Mouse (Mus musculus): ENCODE measurements around the gene Ppp1r3d. TPM values are rescaled to one million over a fixed set of nuclear protein-coding genes. Genes with fewer than 3 reads are reported as not detected.

Gene Ppp1r3d
- polyA plus RNA-seq, 1 experiment = 6.3 TPM

DNA sequence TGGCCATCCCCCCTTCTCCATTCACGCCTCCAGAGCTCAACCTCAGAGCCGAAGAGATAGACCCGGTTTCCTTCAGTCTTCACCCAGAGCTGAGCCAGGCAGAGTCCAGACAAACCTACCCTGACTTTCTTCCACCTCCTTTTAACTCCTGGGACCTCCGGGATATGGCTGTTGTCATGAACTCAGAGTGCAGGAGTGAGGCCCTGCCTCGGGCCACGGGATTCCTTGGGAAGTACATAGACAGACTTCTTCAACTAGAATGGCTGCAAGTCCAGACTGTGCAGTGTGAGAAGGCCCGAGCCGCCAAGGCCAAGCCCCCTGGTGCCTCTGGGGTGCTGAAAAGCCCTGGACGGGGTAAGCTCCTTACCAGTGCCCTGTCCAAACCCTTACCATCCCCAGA, 6.3 kb upstream of the Ppp1r3d start:
- H3K4me1 ChIP-seq (ENCODE audit: control insufficient read depth, insufficient read depth, low read length) = peaks cover 1% of the 10 kb centered on the region; the same call in 1 of the 2 replicates
- H3K27ac ChIP-seq (ENCODE audit: insufficient read depth, low read length) = no peak overlapping the region
- TF ChIP-seq POLR2A (IDR thresholded peaks at IDR 0.05; ENCODE audit: extremely low read depth, insufficient read depth, low read length) (no peak), CTCF (IDR thresholded peaks at IDR 0.05; ENCODE audit: extremely low read depth, insufficient read depth, low read length) (no peak)
- H3K4me3 ChIP-seq (ENCODE audit: insufficient read depth, low read length) = no peak overlapping the region

DNA sequence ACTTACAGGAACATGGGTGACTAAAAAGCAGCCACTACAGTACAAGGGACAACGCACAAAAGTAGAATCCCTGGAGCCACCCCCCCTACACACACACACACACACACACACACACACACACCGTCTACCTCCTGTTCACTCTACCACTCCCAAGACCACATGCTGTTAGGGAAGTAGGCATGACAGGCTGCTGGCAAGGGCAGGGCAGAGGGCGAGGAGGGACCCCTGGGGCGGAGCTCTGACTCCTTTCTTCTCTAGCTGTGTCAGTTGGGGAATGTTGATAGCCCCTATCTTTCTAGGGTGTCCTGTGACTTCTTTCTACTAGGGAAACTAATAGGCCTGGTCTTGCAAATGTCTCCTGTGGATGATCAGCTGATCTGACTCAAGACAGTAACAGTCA, 2.7 kb upstream of the Ppp1r3d start:
- Histone ChIP-seq H3K4me3 (ENCODE audit: insufficient read depth, low read length) (no peak overlapping the region), H3K4me1 (ENCODE audit: control insufficient read depth, insufficient read depth, low read length) (peaks cover 1% of the 10 kb centered on the region; the same call in 1 of the 2 replicates), H3K27ac (ENCODE audit: insufficient read depth, low read length) (no peak overlapping the region)
- no peak for TF ChIP-seq POLR2A (IDR thresholded peaks at IDR 0.05; ENCODE audit: extremely low read depth, insufficient read depth, low read length)
- TF ChIP-seq CTCF (IDR thresholded peaks at IDR 0.05; ENCODE audit: extremely low read depth, insufficient read depth, low read length) = no peak

DNA sequence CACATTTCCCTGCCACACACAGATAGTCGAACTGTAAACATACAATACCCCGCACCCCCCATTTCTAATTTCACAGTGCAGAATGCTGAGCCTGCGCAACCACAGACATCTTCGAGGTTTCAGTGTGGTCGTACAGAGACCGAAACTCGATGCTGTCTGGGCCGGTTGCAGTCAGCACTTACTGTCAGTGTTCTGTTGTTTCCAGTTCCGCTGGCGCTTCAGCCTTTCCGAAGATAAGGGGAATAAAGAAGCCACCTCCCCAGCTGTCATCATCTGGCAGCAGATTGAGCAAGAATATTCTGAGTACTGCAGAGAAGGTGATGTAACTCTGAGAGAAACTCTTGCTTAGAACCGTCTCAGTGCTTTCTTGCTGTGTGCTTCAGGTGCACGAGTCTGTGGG, 2.2 kb upstream of the Ppp1r3d start:
- TF ChIP-seq POLR2A (IDR thresholded peaks at IDR 0.05; ENCODE audit: extremely low read depth, insufficient read depth, low read length) (no peak), CTCF (IDR thresholded peaks at IDR 0.05; ENCODE audit: extremely low read depth, insufficient read depth, low read length) (no peak)
- peaks cover 4% of the 10 kb centered on the region for H3K4me1 ChIP-seq (ENCODE audit: control insufficient read depth, insufficient read depth, low read length)
- H3K27ac ChIP-seq (ENCODE audit: insufficient read depth, low read length) = no peak overlapping the region
- no peak overlapping the region for H3K4me3 ChIP-seq (ENCODE audit: insufficient read depth, low read length)

DNA sequence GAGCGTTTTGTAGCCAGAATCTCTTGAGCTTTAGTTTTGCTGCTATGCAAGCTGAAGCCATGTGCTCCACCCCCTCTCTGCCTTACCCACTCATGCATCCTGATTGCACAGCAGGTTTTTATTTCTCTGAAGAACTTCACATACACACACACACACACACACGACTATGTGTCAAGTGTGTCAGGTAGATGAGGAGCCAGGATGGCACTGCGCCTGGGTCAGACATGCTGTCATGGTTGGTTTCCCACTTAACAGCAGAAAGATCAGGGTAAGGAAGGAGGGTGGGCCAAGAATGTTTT, 827 bp upstream of the Ppp1r3d start:
- H3K27ac ChIP-seq (ENCODE audit: insufficient read depth, low read length) = no peak overlapping the region
- H3K4me3 ChIP-seq (ENCODE audit: insufficient read depth, low read length) = peak overlapping the region; percentile 77
- TF ChIP-seq CTCF (IDR thresholded peaks at IDR 0.05; ENCODE audit: extremely low read depth, insufficient read depth, low read length) (no peak), POLR2A (IDR thresholded peaks at IDR 0.05; ENCODE audit: extremely low read depth, insufficient read depth, low read length) (no peak)
- H3K4me1 ChIP-seq (ENCODE audit: control insufficient read depth, insufficient read depth, low read length) = peaks cover 4% of the 10 kb centered on the region

DNA sequence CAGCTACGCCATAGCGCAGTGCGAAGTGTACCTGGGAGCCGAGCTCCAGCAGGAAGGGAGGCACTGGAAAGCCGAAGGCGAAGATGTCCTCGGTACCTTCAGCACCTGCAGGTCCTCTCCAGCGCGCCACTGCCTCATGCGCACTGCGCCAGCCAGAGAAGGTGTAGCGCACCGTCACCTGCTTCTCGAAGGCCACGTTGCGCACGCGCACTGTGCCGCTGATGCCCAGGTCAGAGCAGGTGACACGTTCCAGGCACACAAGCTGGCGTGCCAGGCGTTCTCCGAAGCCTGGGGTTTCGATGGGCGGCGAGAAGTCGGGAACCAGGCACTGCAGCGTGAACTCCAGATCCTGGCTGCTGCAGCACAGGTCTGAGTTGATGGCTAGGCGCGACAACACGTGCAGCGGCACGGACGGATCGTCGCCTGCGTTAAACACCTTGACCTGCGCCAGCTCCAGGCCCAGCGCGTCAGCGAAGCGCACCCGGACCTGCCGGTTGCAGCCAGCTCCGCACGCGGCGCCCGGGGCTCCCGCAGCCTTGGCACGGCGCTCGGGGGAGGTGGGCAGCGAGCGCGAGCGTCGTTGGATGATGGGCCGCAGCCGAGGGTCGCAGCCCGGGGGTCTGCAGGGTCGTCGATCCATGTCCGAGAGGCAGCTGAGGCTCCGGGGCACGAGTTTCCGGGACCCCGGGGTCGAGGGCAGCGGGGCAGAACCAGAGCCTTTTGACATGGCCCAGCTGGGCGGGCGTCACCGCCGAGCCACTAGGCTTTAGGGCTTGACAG, 601 bp downstream of the Ppp1r3d start:
- Histone ChIP-seq H3K4me3 (ENCODE audit: insufficient read depth, low read length) (peak overlapping the region; percentile 77), H3K27ac (ENCODE audit: insufficient read depth, low read length) (peak overlapping the region; percentile 16), H3K4me1 (ENCODE audit: control insufficient read depth, insufficient read depth, low read length) (peaks cover 4% of the 10 kb centered on the region)
- TF ChIP-seq POLR2A (IDR thresholded peaks at IDR 0.05; ENCODE audit: extremely low read depth, insufficient read depth, low read length) (no peak), CTCF (IDR thresholded peaks at IDR 0.05; ENCODE audit: extremely low read depth, insufficient read depth, low read length) (no peak)

DNA sequence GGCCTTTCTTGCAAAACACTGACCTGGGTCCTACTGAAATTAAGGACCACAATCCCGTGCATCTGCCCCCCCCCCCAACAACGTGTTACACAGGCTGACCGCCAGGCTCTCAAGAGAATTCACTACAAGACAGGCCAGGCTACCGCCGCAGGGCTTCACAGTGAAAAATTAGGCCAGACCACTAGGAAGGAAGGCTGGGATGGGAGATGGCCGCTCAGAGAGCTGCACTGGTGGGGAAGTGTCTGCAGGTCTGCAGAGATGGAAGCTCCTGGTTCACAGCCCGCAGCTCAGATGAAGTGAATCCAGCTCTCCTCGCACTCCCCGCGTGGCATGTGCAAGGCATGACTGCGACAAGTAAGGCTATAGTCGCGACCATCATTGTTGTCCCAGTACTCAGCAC, 1.2 kb downstream of the Ppp1r3d start:
- peak overlapping the region; percentile 16; the same call in 1 of the 2 replicates for H3K27ac ChIP-seq (ENCODE audit: insufficient read depth, low read length)
- peak overlapping the region; percentile 77 for H3K4me3 ChIP-seq (ENCODE audit: insufficient read depth, low read length)
- no peak for TF ChIP-seq CTCF (IDR thresholded peaks at IDR 0.05; ENCODE audit: extremely low read depth, insufficient read depth, low read length)
- no peak for TF ChIP-seq POLR2A (IDR thresholded peaks at IDR 0.05; ENCODE audit: extremely low read depth, insufficient read depth, low read length)
- peaks cover 4% of the 10 kb centered on the region for H3K4me1 ChIP-seq (ENCODE audit: control insufficient read depth, insufficient read depth, low read length)

DNA sequence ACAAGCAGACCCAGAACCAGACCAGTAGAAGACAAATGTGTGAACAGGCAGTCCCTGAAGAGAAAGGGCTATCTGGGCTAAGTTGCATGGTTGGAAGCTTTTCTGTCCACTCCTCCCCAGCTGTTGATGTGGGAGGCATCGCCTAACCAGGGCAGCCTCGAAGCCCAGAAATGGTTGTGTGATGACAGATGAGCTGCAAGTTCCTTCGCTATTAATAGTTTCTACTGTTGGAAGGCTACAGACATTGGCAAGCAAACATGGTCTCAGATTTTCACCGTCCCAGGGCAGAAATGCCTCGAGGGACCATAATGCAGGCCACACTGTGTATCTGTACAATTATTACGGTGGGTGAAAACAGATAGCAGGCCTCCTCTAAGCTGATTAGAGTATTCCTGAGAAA, 1.7 kb downstream of the Ppp1r3d start:
- Histone ChIP-seq H3K27ac (ENCODE audit: insufficient read depth, low read length) (no peak overlapping the region), H3K4me1 (ENCODE audit: control insufficient read depth, insufficient read depth, low read length) (peaks cover 4% of the 10 kb centered on the region), H3K4me3 (ENCODE audit: insufficient read depth, low read length) (peak overlapping the region; percentile 0; the same call in 1 of the 2 replicates)
- TF ChIP-seq POLR2A (IDR thresholded peaks at IDR 0.05; ENCODE audit: extremely low read depth, insufficient read depth, low read length) = no peak
- TF ChIP-seq CTCF (IDR thresholded peaks at IDR 0.05; ENCODE audit: extremely low read depth, insufficient read depth, low read length) = no peak

DNA sequence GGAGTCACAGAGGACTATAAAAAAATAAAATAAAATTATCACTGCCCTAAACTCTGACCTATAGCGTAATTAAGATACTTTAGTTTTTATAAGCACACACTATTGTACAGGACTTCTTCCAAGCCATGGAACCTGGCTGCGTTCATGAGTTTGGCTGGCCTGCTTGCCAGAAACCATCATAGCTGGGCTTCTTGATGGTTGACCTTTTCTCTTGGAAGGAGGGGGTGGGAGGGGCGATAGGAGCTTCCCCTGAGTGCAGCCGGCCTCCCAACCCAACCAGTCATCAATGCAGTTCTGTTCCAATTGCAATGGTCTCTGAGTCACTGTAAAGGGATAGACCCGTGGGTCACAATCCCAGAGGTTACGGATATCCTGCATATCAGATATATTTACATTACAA, 4.0 kb downstream of the Ppp1r3d start:
- H3K27ac ChIP-seq (ENCODE audit: insufficient read depth, low read length) = no peak overlapping the region
- no peak for TF ChIP-seq CTCF (IDR thresholded peaks at IDR 0.05; ENCODE audit: extremely low read depth, insufficient read depth, low read length)
- no peak for TF ChIP-seq POLR2A (IDR thresholded peaks at IDR 0.05; ENCODE audit: extremely low read depth, insufficient read depth, low read length)
- no peak overlapping the region for H3K4me3 ChIP-seq (ENCODE audit: insufficient read depth, low read length)
- peaks cover 2% of the 10 kb centered on the region for H3K4me1 ChIP-seq (ENCODE audit: control insufficient read depth, insufficient read depth, low read length)

DNA sequence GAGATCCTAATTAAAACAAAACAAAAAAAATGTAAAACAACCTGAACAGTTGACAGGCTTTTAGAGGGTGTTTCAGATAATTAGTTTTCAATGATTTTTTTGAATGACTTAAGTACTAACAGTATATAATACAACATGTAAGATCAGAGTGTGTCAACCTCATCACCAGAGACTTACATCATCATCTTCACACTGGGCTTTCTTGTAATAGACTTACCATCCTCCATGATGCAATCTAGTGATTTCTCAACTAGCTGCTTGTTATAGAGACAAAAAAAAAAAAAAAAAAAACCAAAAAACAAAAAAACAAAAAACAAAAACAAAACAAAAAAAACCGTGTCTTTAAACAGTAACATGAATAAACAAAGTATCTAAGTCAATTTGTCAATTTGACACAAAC, 5.2 kb downstream of the Ppp1r3d start:
- Histone ChIP-seq H3K4me3 (ENCODE audit: insufficient read depth, low read length) (no peak overlapping the region), H3K27ac (ENCODE audit: insufficient read depth, low read length) (no peak overlapping the region), H3K4me1 (ENCODE audit: control insufficient read depth, insufficient read depth, low read length) (peaks cover 2% of the 10 kb centered on the region)
- TF ChIP-seq CTCF (IDR thresholded peaks at IDR 0.05; ENCODE audit: extremely low read depth, insufficient read depth, low read length) (no peak), POLR2A (IDR thresholded peaks at IDR 0.05; ENCODE audit: extremely low read depth, insufficient read depth, low read length) (no peak)

DNA sequence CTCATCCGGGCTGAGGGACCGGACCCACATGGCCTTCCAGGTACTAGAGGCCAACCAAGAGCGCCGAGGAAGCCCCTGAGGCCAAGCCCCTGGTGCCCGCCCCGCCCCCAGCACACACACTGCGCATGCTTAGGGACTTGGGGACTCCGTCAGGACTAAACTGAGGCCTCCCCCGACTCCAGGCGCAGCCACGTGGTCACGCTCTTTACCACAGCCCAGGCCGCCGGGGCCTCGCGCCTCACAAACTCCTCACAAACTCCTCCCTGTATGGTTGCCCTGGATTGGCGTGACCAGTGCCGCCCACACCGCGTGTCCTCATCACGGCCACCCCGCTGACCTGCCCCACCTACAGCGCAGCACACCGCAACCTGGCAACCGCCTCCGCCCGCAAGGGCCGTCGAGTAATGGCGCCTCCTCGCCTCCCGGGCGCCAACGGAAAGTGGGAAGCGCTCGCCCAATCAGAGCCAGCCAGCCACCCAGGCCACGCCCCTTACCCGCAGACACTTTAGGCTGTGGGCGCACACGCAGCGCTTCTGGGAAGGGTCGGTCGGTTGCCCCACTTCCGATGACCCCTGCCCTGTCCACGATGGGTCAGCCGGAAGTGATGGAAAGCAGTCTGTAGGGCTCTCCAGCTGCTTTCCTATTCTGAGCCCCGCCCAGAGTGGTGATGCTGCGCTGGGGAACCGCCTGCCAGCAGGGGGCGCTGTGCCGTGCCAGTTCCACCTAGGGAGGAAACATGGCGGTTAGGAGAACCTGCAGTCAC, 7.0 kb downstream of the Ppp1r3d start, which contains the start of gene Sycp2:
Gene Sycp2 (minus strand): TSS at position 633 of the 763 bp plus-strand sequence.
- Histone ChIP-seq H3K27ac (ENCODE audit: insufficient read depth, low read length) (no peak within 1 kb of the TSS), H3K4me1 (ENCODE audit: control insufficient read depth, insufficient read depth, low read length) (peaks cover 2% of the 10 kb centered on the region), H3K4me3 (ENCODE audit: insufficient read depth, low read length) (no peak within 1 kb of the TSS)
- TF ChIP-seq CTCF (IDR thresholded peaks at IDR 0.05; ENCODE audit: extremely low read depth, insufficient read depth, low read length) (0 out of 2 replicates have a peak, but pooled peaks have one; percentile 1), POLR2A (IDR thresholded peaks at IDR 0.05; ENCODE audit: extremely low read depth, insufficient read depth, low read length) (no peak)

Other genes starting within 250 kb of the Ppp1r3d start
- 0.83 and 0.90 TPM in 2 replicates for gene Sycp2, start 6.8 kb downstream of the Ppp1r3d start, polyA plus RNA-seq (2012; rRNA removed)
- gene Fam217b, start 52 bp upstream of the Ppp1r3d start, polyA plus RNA-seq (2012; rRNA removed) = 37.4 and 37.7 TPM in 2 replicates
- gene Cdh26, start 16.1 kb upstream of the Ppp1r3d start, polyA plus RNA-seq (2012; rRNA removed) = 0.23 TPM in 2 replicates

Data from cortical plate, adult 2 months (tissue).